Mouse (Mus musculus): ENCODE data around the gene Tkt. TPM values are rescaled to one million over a fixed set of nuclear protein-coding genes. Genes with fewer than 3 reads are reported as not detected.

The Tkt gene
- polyA plus RNA-seq, 1 experiment from 2014 or later, result 543 TPM

- DNase-seq (ENCODE audit: low read depth, low spot score) (no peak), ATAC-seq (no peak)
- TF ChIP-seq CTCF (IDR thresholded peaks at IDR 0.05), result no peak
- ChIA-PET CTCF (interaction anchor here (0.7 to 2.1 kb wide), 15 partner anchors 9 to 63 kb away, joined by 3 to 12 read pairs (median 4); no protein-coding TSS in a partner anchor), POLR2A (no interaction called here)
- in situ Hi-C loops (cut with MboI; ENCODE audit: low pct_unique_long_range_greater_than_20kb), result no loop called here
- no peaks in the 10 kb centered on the region for H3K27me3 ChIP-seq
Measured at GRCm38 (mm10) chr14:30612962-30613715, 65.0 kb downstream of the Tkt start.

DNA sequence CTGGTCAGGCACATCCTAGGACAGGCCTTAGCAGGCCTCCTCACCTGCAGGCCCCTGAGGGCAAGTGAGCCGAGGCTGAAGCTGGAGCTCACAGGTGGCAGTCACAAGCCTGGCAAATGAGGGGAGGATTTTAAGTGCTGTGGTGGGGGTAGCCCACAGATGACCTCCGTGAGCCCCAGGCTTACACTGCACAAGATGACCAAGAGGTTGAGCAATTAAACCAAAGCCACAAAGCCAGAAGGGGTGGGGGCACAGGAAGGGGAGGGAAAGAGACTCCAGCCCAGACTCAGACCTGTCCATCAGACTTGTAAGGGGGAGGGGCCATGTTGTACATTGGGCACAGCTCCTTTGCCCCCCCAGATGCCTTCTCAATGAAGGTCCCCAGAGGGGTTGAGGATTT lies 68.6 kb downstream of the Tkt start:
- no peaks in the 10 kb centered on the region for H3K27me3 ChIP-seq
- ATAC-seq (no peak), DNase-seq (ENCODE audit: low read depth, low spot score) (no peak)
- ChIA-PET POLR2A (no interaction called here), CTCF (interaction anchor here (1.2 to 1.3 kb wide), 2 partner anchors 21 to 55 kb away, joined by 4 read pairs; no protein-coding TSS in a partner anchor)
- no peak for TF ChIP-seq CTCF (IDR thresholded peaks at IDR 0.05)
- in situ Hi-C loops (cut with MboI; ENCODE audit: low pct_unique_long_range_greater_than_20kb), result no loop called here

GRCm38 (mm10) chr14:30618746-30619275 lies 70.7 kb downstream of the Tkt start:
- DNase-seq (ENCODE audit: low read depth, low spot score), result no peak
- CTCF ChIA-PET, result interaction anchor here (0.8 to 1.3 kb wide), 3 partner anchors 8 to 53 kb away, joined by 3 to 5 read pairs (median 3); no protein-coding TSS in a partner anchor
- POLR2A ChIA-PET, result no interaction called here

GRCm38 (mm10) chr14:30619982-30620578 lies 71.9 kb downstream of the Tkt start:
- in situ Hi-C loops (cut with MboI; ENCODE audit: low pct_unique_long_range_greater_than_20kb), result no loop called here
- ChIA-PET POLR2A (interaction anchor here (1.1 kb wide), 1 partner anchor 44 kb away, joined by 3 read pairs; no protein-coding TSS in a partner anchor), CTCF (interaction anchor here (1.3 kb wide), 1 partner anchor 52 kb away, joined by 3 read pairs; no protein-coding TSS in a partner anchor)
- no peak for TF ChIP-seq CTCF (IDR thresholded peaks at IDR 0.05)
- H3K27me3 ChIP-seq, result no peaks in the 10 kb centered on the region
- ATAC-seq (no peak), DNase-seq (ENCODE audit: low read depth, low spot score) (no peak)

More at GRCm38 (mm10) chr14:30618746-30619275, 70.7 kb downstream of the Tkt start:
- in situ Hi-C loops (cut with MboI; ENCODE audit: low pct_unique_long_range_greater_than_20kb), result no loop called here
- no peaks in the 10 kb centered on the region for H3K27me3 ChIP-seq
- no peak for TF ChIP-seq CTCF (IDR thresholded peaks at IDR 0.05)
- ATAC-seq, result no peak

- in situ Hi-C loops (cut with MboI; ENCODE audit: low pct_unique_long_range_greater_than_20kb), result no loop called here
- CTCF ChIA-PET, result interaction anchor here (1.0 to 2.5 kb wide), 3 partner anchors 9 to 31 kb away, joined by 3 to 8 read pairs (median 3); no protein-coding TSS in a partner anchor
- no peaks in the 10 kb centered on the region for H3K27me3 ChIP-seq
- no peak for TF ChIP-seq CTCF (IDR thresholded peaks at IDR 0.05)
- DNase-seq (ENCODE audit: low read depth, low spot score) (no peak), ATAC-seq (no peak)
- POLR2A ChIA-PET, result no interaction called here
Measured at GRCm38 (mm10) chr14:30622130-30622529, 74.0 kb downstream of the Tkt start.

DNA sequence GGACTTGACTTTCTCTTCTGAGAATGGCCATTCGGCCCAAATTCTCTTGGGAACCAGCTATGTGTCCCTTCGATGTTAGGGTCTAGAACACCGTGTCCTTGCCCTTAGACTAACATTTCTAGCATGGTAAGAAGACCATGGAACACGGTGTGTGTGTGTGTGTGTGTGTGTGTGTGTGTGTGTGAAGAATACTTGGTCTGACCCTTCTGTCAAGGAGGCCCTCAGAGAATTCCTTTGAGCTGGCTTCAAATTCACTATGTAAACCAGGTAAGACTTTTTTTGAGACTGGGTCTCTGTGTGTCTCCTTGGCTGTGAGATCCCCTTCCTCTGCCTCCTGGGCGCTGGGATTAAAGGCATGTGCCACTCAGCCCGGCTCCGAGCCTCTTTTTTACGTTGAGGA lies 74.4 kb downstream of the Tkt start:
- no peaks in the 10 kb centered on the region for H3K27me3 ChIP-seq
- DNase-seq (ENCODE audit: low read depth, low spot score) (no peak), ATAC-seq (no peak)
- no peak for TF ChIP-seq CTCF (IDR thresholded peaks at IDR 0.05)
- in situ Hi-C loops (cut with MboI; ENCODE audit: low pct_unique_long_range_greater_than_20kb), result no loop called here
- CTCF ChIA-PET, result interaction anchor here (1.0 to 2.5 kb wide), 2 partner anchors 10 to 31 kb away, joined by 3 to 8 read pairs; no protein-coding TSS in a partner anchor
- POLR2A ChIA-PET, result interaction anchor here (0.7 kb wide), 1 partner anchor 24 kb away, joined by 4 read pairs; no protein-coding TSS in a partner anchor

Other genes with a start within 250 kb of the Tkt start
- gene Dcp1a, start 68.8 kb upstream of the Tkt start, polyA plus RNA-seq (2021), result 19.6 TPM
- 0.05 TPM for gene Cacna1d, start 56.9 kb upstream of the Tkt start, polyA plus RNA-seq (2021)
- gene Prkcd, start 77.9 kb downstream of the Tkt start, polyA plus RNA-seq (2021), result 68.7 TPM
- gene Rft1, start 106.0 kb downstream of the Tkt start, polyA plus RNA-seq (2021), result 24.4 TPM
- 14.8 TPM for gene Sfmbt1, start 166.5 kb downstream of the Tkt start, polyA plus RNA-seq (2021)

Data from Patski (cell line).